Mouse (Mus musculus): ENCODE results near the gene 4930503B20Rik. TPM values are rescaled to one million over a fixed set of nuclear protein-coding genes. Genes with fewer than 3 reads are reported as not detected.

4930503B20Rik gene
- not detected for total RNA-seq (2021)
- long read RNA-seq, experiment 1, result 0 reads
- long read RNA-seq, experiment 2, result 0 reads

- intact Hi-C loops (cut with DNase I), result no loop called here
- no peak within 1 kb of the TSS for H3K27ac ChIP-seq
- no peak for DNase-seq (ENCODE audit: extremely low spot score in 1 of 2, low spot score in 2 of 2)
- no peak within 1 kb of the TSS for H3K4me3 ChIP-seq
- TF ChIP-seq CTCF (IDR thresholded peaks at IDR 0.05), result no peak
Measured at GRCm38 (mm10) chr3:146651217-146651616, at the start of gene 4930503B20Rik. 4930503B20Rik (minus strand) TSS chr3:146651317.

- H3K27ac ChIP-seq, result no peak overlapping the region
- H3K4me3 ChIP-seq, result no peak overlapping the region
- no peak for DNase-seq (ENCODE audit: extremely low spot score in 1 of 2, low spot score in 2 of 2)
- no peak for TF ChIP-seq CTCF (IDR thresholded peaks at IDR 0.05)
- intact Hi-C loops (cut with DNase I), result no loop called here
Measured at GRCm38 (mm10) chr3:146700051-146700450, 48.9 kb upstream of the 4930503B20Rik start.

GRCm38 (mm10) chr3:146698982-146699381 is 47.9 kb upstream of the 4930503B20Rik start:
- DNase-seq (ENCODE audit: extremely low spot score in 1 of 2, low spot score in 2 of 2), result no peak
- TF ChIP-seq CTCF (IDR thresholded peaks at IDR 0.05), result no peak
- H3K27ac ChIP-seq, result peak overlapping the region; percentile 57; the same call in 1 of the 2 replicates
- H3K4me3 ChIP-seq, result no peak overlapping the region
- intact Hi-C loops (cut with DNase I), result no loop called here

- intact Hi-C loops (cut with DNase I), result no loop called here
- DNase-seq (ENCODE audit: extremely low spot score in 1 of 2, low spot score in 2 of 2), result no peak
- no peak overlapping the region for H3K4me3 ChIP-seq
- no peak for TF ChIP-seq CTCF (IDR thresholded peaks at IDR 0.05)
- H3K27ac ChIP-seq, result no peak overlapping the region
Measured at GRCm38 (mm10) chr3:146692547-146692946, 41.4 kb upstream of the 4930503B20Rik start.

- intact Hi-C loops (cut with DNase I), result loop anchor here (2.0 to 5.0 kb wide), 3 partner anchors 66 to 120 kb away; no protein-coding TSS in a partner anchor
- no peak for DNase-seq (ENCODE audit: extremely low spot score in 1 of 2, low spot score in 2 of 2)
Measured at GRCm38 (mm10) chr3:146687121-146687725, 36.1 kb upstream of the 4930503B20Rik start.

GRCm38 (mm10) chr3:146686428-146686827 is 35.3 kb upstream of the 4930503B20Rik start:
- TF ChIP-seq CTCF (IDR thresholded peaks at IDR 0.05), result no peak
- intact Hi-C loops (cut with DNase I), result loop anchor here (2.0 to 5.0 kb wide), 3 partner anchors 66 to 119 kb away; no protein-coding TSS in a partner anchor

More at GRCm38 (mm10) chr3:146687121-146687725, 36.1 kb upstream of the 4930503B20Rik start:
- Histone ChIP-seq H3K4me3 (no peak overlapping the region), H3K27ac (no peak overlapping the region; the same call in 1 of the 2 replicates)
- no peak for TF ChIP-seq CTCF (IDR thresholded peaks at IDR 0.05)

GRCm38 (mm10) chr3:146684811-146685675 is 33.9 kb upstream of the 4930503B20Rik start, which contains the start of gene Samd13:
Samd13 (minus strand) TSS chr3:146685592.
- Histone ChIP-seq H3K4me3 (peak within 1 kb of the TSS; percentile 49), H3K27ac (peak within 1 kb of the TSS; percentile 28)
- peak; percentile 47 to 51 for DNase-seq (ENCODE audit: extremely low spot score in 1 of 2, low spot score in 2 of 2)
- no peak; the same call in 1 of the 2 replicates for TF ChIP-seq CTCF (IDR thresholded peaks at IDR 0.05)
- intact Hi-C loops (cut with DNase I), result loop anchor here (5.0 kb wide), 2 partner anchors 82 to 118 kb away; no protein-coding TSS in a partner anchor

More at GRCm38 (mm10) chr3:146686428-146686827, 35.3 kb upstream of the 4930503B20Rik start:
- DNase-seq (ENCODE audit: extremely low spot score in 1 of 2, low spot score in 2 of 2), result no peak
- Histone ChIP-seq H3K4me3 (no peak overlapping the region), H3K27ac (no peak overlapping the region)

GRCm38 (mm10) chr3:146683095-146683494 is 32.0 kb upstream of the 4930503B20Rik start:
- DNase-seq (ENCODE audit: extremely low spot score in 1 of 2, low spot score in 2 of 2), result no peak
- Histone ChIP-seq H3K27ac (no peak overlapping the region), H3K4me3 (no peak overlapping the region)
- intact Hi-C loops (cut with DNase I), result no loop called here
- no peak for TF ChIP-seq CTCF (IDR thresholded peaks at IDR 0.05)

- DNase-seq (ENCODE audit: extremely low spot score in 1 of 2, low spot score in 2 of 2), result peak; percentile 52 to 58
- TF ChIP-seq CTCF (IDR thresholded peaks at IDR 0.05), result no peak
- intact Hi-C loops (cut with DNase I), result no loop called here
- peak overlapping the region; percentile 56 for H3K27ac ChIP-seq
- peak overlapping the region; percentile 43 for H3K4me3 ChIP-seq
Measured at GRCm38 (mm10) chr3:146682140-146682651, 31.1 kb upstream of the 4930503B20Rik start.

- intact Hi-C loops (cut with DNase I), result no loop called here
- H3K27ac ChIP-seq, result no peak overlapping the region
- DNase-seq (ENCODE audit: extremely low spot score in 1 of 2, low spot score in 2 of 2), result no peak
- TF ChIP-seq CTCF (IDR thresholded peaks at IDR 0.05), result no peak
- H3K4me3 ChIP-seq, result no peak overlapping the region
Measured at GRCm38 (mm10) chr3:146681696-146682095, 30.6 kb upstream of the 4930503B20Rik start.

- intact Hi-C loops (cut with DNase I), result no loop called here
- TF ChIP-seq CTCF (IDR thresholded peaks at IDR 0.05), result no peak
- no peak for DNase-seq (ENCODE audit: extremely low spot score in 1 of 2, low spot score in 2 of 2)
- no peak overlapping the region for H3K27ac ChIP-seq
- H3K4me3 ChIP-seq, result no peak overlapping the region
Measured at GRCm38 (mm10) chr3:146680625-146681024, 29.5 kb upstream of the 4930503B20Rik start.

GRCm38 (mm10) chr3:146679646-146680045 is 28.5 kb upstream of the 4930503B20Rik start:
- TF ChIP-seq CTCF (IDR thresholded peaks at IDR 0.05), result no peak
- no peak for DNase-seq (ENCODE audit: extremely low spot score in 1 of 2, low spot score in 2 of 2)
- H3K4me3 ChIP-seq, result no peak overlapping the region
- H3K27ac ChIP-seq, result no peak overlapping the region
- intact Hi-C loops (cut with DNase I), result no loop called here

Data from left cerebral cortex, adult 2 months (tissue).